Mouse (Mus musculus): ENCODE data around the gene Scarf1. TPM values are rescaled to one million over a fixed set of nuclear protein-coding genes. Genes with fewer than 3 reads are reported as not detected.

Gene Scarf1
- total RNA-seq, 2 experiments from 2014 or later, result 1.4 to 1.6 TPM

Small RNA genes lying within 50 kb of the gene (microRNA-seq; reads per million reads assigned to microRNA genes)
- gene Mir22 (12,956 to 13,039 reads per million in 2 experiments), gene Mir3971 (0 reads per million in 2 experiments)

Other genes with a start within 250 kb of the Scarf1 start
- 10 to 100 TPM; 58.8 to 59.5 TPM for gene Rpa1, start 165.2 kb upstream of the Scarf1 start, total RNA-seq (2021)
- gene Smyd4, start 165.1 kb upstream of the Scarf1 start, total RNA-seq (2021), result 10 to 100 TPM; 14.3 to 14.5 TPM
- 10 to 100 TPM; 16.0 to 16.8 TPM for gene Serpinf1, start 90.8 kb upstream of the Scarf1 start, total RNA-seq (2021)
- under 1 TPM; 0.39 to 0.59 TPM for gene Serpinf2, start 73.9 kb upstream of the Scarf1 start, total RNA-seq (2021)
- 10 to 100 TPM; 21.9 to 22.7 TPM for gene Wdr81, start 58.8 kb upstream of the Scarf1 start, total RNA-seq (2021)
- under 1 TPM; 0.59 to 0.87 TPM for gene Tlcd2, start 51.8 kb upstream of the Scarf1 start, total RNA-seq (2021)
- 100 to 1,000 TPM; 125 to 129 TPM for gene Prpf8, start 26.7 kb upstream of the Scarf1 start, total RNA-seq (2021)
- 1 to 10 TPM; 1.7 to 3.1 TPM for gene Rilp, start 3.4 kb upstream of the Scarf1 start, total RNA-seq (2021)
- gene Slc43a2, start 18.2 kb downstream of the Scarf1 start, total RNA-seq (2021), result 10 to 100 TPM; 49.8 to 54.2 TPM
- 100 to 1,000 TPM; 281 to 305 TPM for gene Pitpna, start 74.6 kb downstream of the Scarf1 start, total RNA-seq (2021)
- gene Inpp5k, start 117.4 kb downstream of the Scarf1 start, total RNA-seq (2021), result 10 to 100 TPM; 40.6 to 46.7 TPM
- gene Myo1c, start 137.0 kb downstream of the Scarf1 start, total RNA-seq (2021), result 10 to 100 TPM; 11.8 to 18.6 TPM
- gene Crk, start 165.7 kb downstream of the Scarf1 start, total RNA-seq (2021), result 100 to 1,000 TPM; 118 to 134 TPM
- 1,000 to 10,000 TPM; 1,088 to 1,203 TPM for gene Ywhae, start 219.3 kb downstream of the Scarf1 start, total RNA-seq (2021)

All from layer of hippocampus, postnatal 25 days (tissue).